Mouse (Mus musculus) retina, postnatal 7 days (tissue): ENCODE measurements around the gene Cap2.

ENCODE experiments used
- DNase-seq: peaks from one replicate; pipeline ENCODE4 v3.0.0-alpha.2; 2012; ENCODE audit warnings: low read depth, low spot score

Cap2 gene

GRCm38 (mm10) chr13:46629391-46629790 lies 127.7 kb downstream of the Cap2 start:
- DNase-seq = no peak

- DNase-seq = no peak
Observed at GRCm38 (mm10) chr13:46632796-46633195, 131.1 kb downstream of the Cap2 start.

- no peak for DNase-seq
Observed at GRCm38 (mm10) chr13:46633320-46634132, 131.9 kb downstream of the Cap2 start.

GRCm38 (mm10) chr13:46634133-46634488 lies 132.5 kb downstream of the Cap2 start:
- DNase-seq = no peak

GRCm38 (mm10) chr13:46640608-46641468 lies 139.2 kb downstream of the Cap2 start:
- no peak for DNase-seq

- no peak for DNase-seq
Observed at GRCm38 (mm10) chr13:46642318-46642717, 140.7 kb downstream of the Cap2 start.

- DNase-seq = no peak
Observed at GRCm38 (mm10) chr13:46644175-46644574, 142.5 kb downstream of the Cap2 start.

GRCm38 (mm10) chr13:46645476-46645875 lies 143.8 kb downstream of the Cap2 start:
- no peak for DNase-seq

GRCm38 (mm10) chr13:46651853-46652252 lies 150.2 kb downstream of the Cap2 start:
- DNase-seq = no peak

GRCm38 (mm10) chr13:46652671-46653070 lies 151.0 kb downstream of the Cap2 start:
- DNase-seq = no peak

- no peak for DNase-seq
Observed at GRCm38 (mm10) chr13:46653671-46654070, 152.0 kb downstream of the Cap2 start.

- no peak for DNase-seq
Observed at GRCm38 (mm10) chr13:46654566-46654965, 152.9 kb downstream of the Cap2 start.

GRCm38 (mm10) chr13:46659211-46659610 lies 157.6 kb downstream of the Cap2 start:
- DNase-seq = no peak

- peak; percentile 37 for DNase-seq
Observed at GRCm38 (mm10) chr13:46663461-46663964, 161.9 kb downstream of the Cap2 start.

GRCm38 (mm10) chr13:46669048-46669619 lies 167.5 kb downstream of the Cap2 start, which contains the start of gene Fam8a1:
Gene Fam8a1 (plus strand): TSS chr13:46669522.
- DNase-seq = peak; percentile 91

GRCm38 (mm10) chr13:46669620-46670271 lies 168.1 kb downstream of the Cap2 start:
- peak; percentile 13 for DNase-seq

- DNase-seq = no peak
Observed at GRCm38 (mm10) chr13:46670514-46670913, 168.9 kb downstream of the Cap2 start.

GRCm38 (mm10) chr13:46674601-46675000 lies 173.0 kb downstream of the Cap2 start:
- DNase-seq = no peak

- no peak for DNase-seq
Observed at GRCm38 (mm10) chr13:46677721-46678120, 176.1 kb downstream of the Cap2 start.

GRCm38 (mm10) chr13:46682921-46683320 lies 181.3 kb downstream of the Cap2 start:
- DNase-seq = no peak

- no peak for DNase-seq
Observed at GRCm38 (mm10) chr13:46683370-46683769, 181.7 kb downstream of the Cap2 start.
